Mouse (Mus musculus): ENCODE measurements around the gene Aldh1l1. TPM values are rescaled to one million over a fixed set of nuclear protein-coding genes. Genes with fewer than 3 reads are reported as not detected.

Gene Aldh1l1
- polyA plus RNA-seq, 1 experiment from 2014 or later: 2.2 TPM

DNA sequence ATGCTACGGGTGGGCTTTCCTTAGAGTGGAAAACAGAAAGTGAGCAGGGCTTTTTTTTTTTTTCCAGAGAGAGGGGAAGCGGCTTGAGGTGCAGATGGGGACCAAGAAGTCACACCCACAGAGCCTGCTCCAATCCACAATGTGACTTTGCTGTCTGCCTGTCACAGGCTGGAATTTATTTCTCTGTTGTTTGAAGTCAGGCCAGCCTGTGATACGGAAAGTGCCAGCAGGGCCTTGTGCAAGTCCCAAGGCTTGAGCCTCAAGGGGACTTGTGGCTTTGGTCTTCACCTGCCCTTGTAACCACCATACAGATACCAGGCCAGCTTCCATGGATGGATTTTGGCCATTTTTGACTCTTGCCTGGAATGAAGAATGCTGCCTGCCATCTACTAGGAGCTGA is 32.7 kb downstream of the Aldh1l1 start:
- Histone ChIP-seq H3K4me3 (ENCODE audit: low read depth, low read length) (no peak overlapping the region), H3K4me1 (ENCODE audit: control insufficient read depth, insufficient read depth, low read length) (no peaks in the 10 kb centered on the region), H3K27ac (replicated peaks; ENCODE audit: low read depth, low read length) (no peak overlapping the region), H3K4me2 (ENCODE audit: low read depth, low read length) (no peak overlapping the region), H3K27me3 (replicated peaks; ENCODE audit: control insufficient read depth, insufficient read depth, low read length) (no peaks in the 10 kb centered on the region), H3K9ac (ENCODE audit: low read depth, low read length) (no peak overlapping the region), H3K9me3 (ENCODE audit: control insufficient read depth, low read length) (no peaks in the 10 kb centered on the region), H3K36me3 (ENCODE audit: control insufficient read depth, insufficient read depth, low read length) (no peaks in the 10 kb centered on the region)
- no peak for ATAC-seq (ENCODE audit: low read depth)
- no peak for DNase-seq (ENCODE audit: low spot score)
- 62% methylated on average over 3 of the region's 3 CpGs for WGBS

DNA sequence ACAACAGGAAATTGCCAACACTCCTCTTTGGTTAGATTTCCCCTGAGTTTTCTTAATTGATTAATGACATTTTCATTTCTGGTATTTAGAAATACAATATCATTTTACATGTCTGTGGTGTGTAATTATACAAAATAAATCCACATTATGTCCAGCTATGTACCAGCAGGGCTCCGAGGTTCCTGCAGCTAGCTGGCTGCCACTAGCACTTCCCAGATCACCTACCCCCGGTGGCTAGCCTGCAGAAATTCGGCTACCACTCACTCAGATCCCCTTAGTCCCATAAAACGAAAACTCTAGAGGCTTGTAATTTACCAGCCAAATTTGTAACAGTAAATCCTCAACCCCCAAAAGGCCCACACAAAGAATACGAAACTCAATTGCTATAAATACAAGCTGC is 33.1 kb downstream of the Aldh1l1 start:
- Histone ChIP-seq H3K36me3 (ENCODE audit: control insufficient read depth, insufficient read depth, low read length) (no peaks in the 10 kb centered on the region), H3K4me3 (ENCODE audit: low read depth, low read length) (no peak overlapping the region), H3K27ac (replicated peaks; ENCODE audit: low read depth, low read length) (no peak overlapping the region), H3K4me2 (ENCODE audit: low read depth, low read length) (no peak overlapping the region), H3K9ac (ENCODE audit: low read depth, low read length) (no peak overlapping the region), H3K9me3 (ENCODE audit: control insufficient read depth, low read length) (no peaks in the 10 kb centered on the region), H3K27me3 (replicated peaks; ENCODE audit: control insufficient read depth, insufficient read depth, low read length) (no peaks in the 10 kb centered on the region), H3K4me1 (ENCODE audit: control insufficient read depth, insufficient read depth, low read length) (no peaks in the 10 kb centered on the region)
- 35% methylated on average over 5 of the region's 5 CpGs for WGBS
- no peak for ATAC-seq (ENCODE audit: low read depth)
- no peak for DNase-seq (ENCODE audit: low spot score)

DNA sequence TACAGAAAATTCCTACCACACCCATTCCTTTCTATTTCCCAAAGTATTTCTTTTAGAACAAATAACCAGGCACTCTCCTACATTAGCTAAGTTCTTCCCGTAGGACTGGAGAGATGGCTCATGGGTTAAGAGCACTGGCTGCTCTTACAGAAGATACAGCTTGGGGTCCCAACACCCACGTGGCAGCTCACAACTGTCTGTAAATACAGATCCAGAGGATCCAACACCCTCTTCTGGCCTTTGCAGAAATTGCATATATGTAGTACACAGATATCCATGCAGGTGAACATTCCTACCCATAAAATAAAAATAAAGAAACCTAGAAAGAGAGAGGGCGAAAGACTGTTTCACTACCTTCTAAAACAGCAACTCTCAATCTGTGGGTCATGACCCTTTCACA is 40.2 kb downstream of the Aldh1l1 start:
- H3K27me3 ChIP-seq (replicated peaks; ENCODE audit: control insufficient read depth, insufficient read depth, low read length): no peaks in the 10 kb centered on the region
- no peaks in the 10 kb centered on the region for H3K4me1 ChIP-seq (ENCODE audit: control insufficient read depth, insufficient read depth, low read length)
- no peak overlapping the region for H3K27ac ChIP-seq (replicated peaks; ENCODE audit: low read depth, low read length)
- no peak overlapping the region for H3K9ac ChIP-seq (ENCODE audit: low read depth, low read length)
- no peak for ATAC-seq (ENCODE audit: low read depth)
- H3K9me3 ChIP-seq (ENCODE audit: control insufficient read depth, low read length): no peaks in the 10 kb centered on the region
- no peak for DNase-seq (ENCODE audit: low spot score)
- H3K4me2 ChIP-seq (ENCODE audit: low read depth, low read length): no peak overlapping the region
- H3K36me3 ChIP-seq (ENCODE audit: control insufficient read depth, insufficient read depth, low read length): no peaks in the 10 kb centered on the region
- H3K4me3 ChIP-seq (ENCODE audit: low read depth, low read length): no peak overlapping the region
- 69% methylated on average over 3 of the region's 3 CpGs for WGBS

DNA sequence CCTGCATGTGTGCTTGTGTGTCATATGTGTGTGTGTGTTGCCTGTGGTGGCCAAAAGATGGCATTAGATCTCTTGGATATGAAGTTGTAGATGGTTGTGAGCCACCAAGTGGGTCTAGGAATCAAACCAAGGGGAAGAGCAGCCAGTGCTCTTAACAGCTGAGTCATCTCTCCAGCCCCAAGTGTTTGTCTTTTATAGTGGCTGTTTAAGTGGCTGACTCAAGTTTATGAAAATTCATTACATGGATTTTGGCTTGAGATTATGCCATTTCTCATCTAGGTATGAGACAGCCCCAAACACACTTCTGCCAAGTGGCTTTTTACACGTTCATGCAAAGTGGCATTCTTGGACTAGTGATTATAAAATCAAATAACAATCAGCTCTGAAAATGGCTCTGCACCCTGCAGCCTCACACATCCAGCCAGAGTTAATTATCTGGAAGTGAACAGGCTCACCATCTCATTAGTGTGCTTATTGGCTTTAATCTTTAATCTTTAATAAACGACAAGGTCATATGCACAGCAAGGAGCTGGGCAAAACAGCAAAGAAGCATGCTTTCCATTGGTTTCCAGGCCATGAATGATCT is 43.3 kb downstream of the Aldh1l1 start:
- Histone ChIP-seq H3K9me3 (ENCODE audit: control insufficient read depth, low read length) (no peaks in the 10 kb centered on the region), H3K9ac (ENCODE audit: low read depth, low read length) (no peak overlapping the region), H3K27ac (replicated peaks; ENCODE audit: low read depth, low read length) (no peak overlapping the region), H3K36me3 (ENCODE audit: control insufficient read depth, insufficient read depth, low read length) (no peaks in the 10 kb centered on the region), H3K4me1 (ENCODE audit: control insufficient read depth, insufficient read depth, low read length) (no peaks in the 10 kb centered on the region), H3K27me3 (replicated peaks; ENCODE audit: control insufficient read depth, insufficient read depth, low read length) (no peaks in the 10 kb centered on the region), H3K4me2 (ENCODE audit: low read depth, low read length) (no peak overlapping the region), H3K4me3 (ENCODE audit: low read depth, low read length) (no peak overlapping the region)
- no peak for DNase-seq (ENCODE audit: low spot score)
- ATAC-seq (ENCODE audit: low read depth): no peak
- WGBS: 55% methylated on average over 2 of the region's 2 CpGs

DNA sequence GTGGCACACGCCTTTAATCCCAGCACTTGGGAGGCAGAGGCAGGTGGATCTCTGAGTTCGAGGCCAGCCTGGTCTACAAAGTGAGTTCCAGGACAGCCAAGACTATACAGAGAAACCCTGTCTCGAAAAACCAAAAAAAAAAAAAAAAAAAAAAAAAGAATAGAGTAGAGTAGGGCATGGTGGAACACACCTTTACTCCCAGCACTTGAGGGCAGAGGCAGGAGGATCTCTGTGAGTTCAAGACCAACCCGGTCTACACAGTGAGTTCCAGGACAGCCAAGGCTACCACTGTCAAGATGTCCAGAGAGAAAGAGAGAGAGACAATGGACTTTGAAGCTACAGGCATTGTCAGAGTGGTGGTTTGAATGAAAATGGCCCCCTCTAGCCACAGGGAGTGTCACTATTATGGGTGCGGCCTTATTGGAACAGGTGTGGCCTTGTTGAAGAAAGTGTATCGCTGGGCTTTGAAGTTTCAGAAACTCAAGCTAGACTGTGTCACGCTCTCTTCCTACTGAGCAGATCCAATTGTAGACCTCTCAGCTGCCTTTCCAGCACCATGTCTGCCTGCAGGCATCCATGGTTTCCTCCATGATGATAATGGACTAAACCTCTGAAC is 46.5 kb downstream of the Aldh1l1 start:
- Histone ChIP-seq H3K4me1 (ENCODE audit: control insufficient read depth, insufficient read depth, low read length) (no peaks in the 10 kb centered on the region), H3K36me3 (ENCODE audit: control insufficient read depth, insufficient read depth, low read length) (no peaks in the 10 kb centered on the region), H3K9ac (ENCODE audit: low read depth, low read length) (no peak overlapping the region), H3K9me3 (ENCODE audit: control insufficient read depth, low read length) (no peaks in the 10 kb centered on the region), H3K4me2 (ENCODE audit: low read depth, low read length) (no peak overlapping the region), H3K27me3 (replicated peaks; ENCODE audit: control insufficient read depth, insufficient read depth, low read length) (no peaks in the 10 kb centered on the region), H3K4me3 (ENCODE audit: low read depth, low read length) (no peak overlapping the region), H3K27ac (replicated peaks; ENCODE audit: low read depth, low read length) (no peak overlapping the region)
- 96% methylated on average over 6 of the region's 7 CpGs for whole genome bisulfite sequencing
- DNase-seq (ENCODE audit: low spot score) (no peak), ATAC-seq (ENCODE audit: low read depth) (no peak)

DNA sequence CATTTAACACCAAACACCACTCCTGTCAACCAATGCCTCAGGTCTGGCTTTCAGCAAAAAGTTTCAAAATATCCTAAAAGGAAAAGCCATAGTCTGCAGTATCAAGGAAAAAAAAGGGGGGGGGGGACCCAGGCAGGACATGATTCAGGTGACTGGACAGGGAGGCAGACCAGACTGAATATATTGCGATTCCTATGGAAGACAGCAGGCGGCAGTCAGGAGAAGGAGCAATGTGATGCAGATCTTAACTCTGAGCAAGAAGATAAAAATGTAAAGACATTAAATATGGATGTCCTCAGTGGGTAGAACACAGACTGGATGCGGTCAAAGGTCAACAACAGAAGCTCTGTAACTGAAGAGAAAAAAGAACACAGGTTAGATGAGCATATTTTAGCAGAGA is 47.3 kb downstream of the Aldh1l1 start:
- Histone ChIP-seq H3K9me3 (ENCODE audit: control insufficient read depth, low read length) (no peaks in the 10 kb centered on the region), H3K4me1 (ENCODE audit: control insufficient read depth, insufficient read depth, low read length) (no peaks in the 10 kb centered on the region), H3K4me2 (ENCODE audit: low read depth, low read length) (no peak overlapping the region), H3K9ac (ENCODE audit: low read depth, low read length) (no peak overlapping the region), H3K27me3 (replicated peaks; ENCODE audit: control insufficient read depth, insufficient read depth, low read length) (no peaks in the 10 kb centered on the region), H3K36me3 (ENCODE audit: control insufficient read depth, insufficient read depth, low read length) (no peaks in the 10 kb centered on the region), H3K4me3 (ENCODE audit: low read depth, low read length) (no peak overlapping the region), H3K27ac (replicated peaks; ENCODE audit: low read depth, low read length) (no peak overlapping the region)
- ATAC-seq (ENCODE audit: low read depth) (no peak), DNase-seq (ENCODE audit: low spot score) (no peak)
- 78% methylated on average over 3 of the region's 3 CpGs for WGBS

DNA sequence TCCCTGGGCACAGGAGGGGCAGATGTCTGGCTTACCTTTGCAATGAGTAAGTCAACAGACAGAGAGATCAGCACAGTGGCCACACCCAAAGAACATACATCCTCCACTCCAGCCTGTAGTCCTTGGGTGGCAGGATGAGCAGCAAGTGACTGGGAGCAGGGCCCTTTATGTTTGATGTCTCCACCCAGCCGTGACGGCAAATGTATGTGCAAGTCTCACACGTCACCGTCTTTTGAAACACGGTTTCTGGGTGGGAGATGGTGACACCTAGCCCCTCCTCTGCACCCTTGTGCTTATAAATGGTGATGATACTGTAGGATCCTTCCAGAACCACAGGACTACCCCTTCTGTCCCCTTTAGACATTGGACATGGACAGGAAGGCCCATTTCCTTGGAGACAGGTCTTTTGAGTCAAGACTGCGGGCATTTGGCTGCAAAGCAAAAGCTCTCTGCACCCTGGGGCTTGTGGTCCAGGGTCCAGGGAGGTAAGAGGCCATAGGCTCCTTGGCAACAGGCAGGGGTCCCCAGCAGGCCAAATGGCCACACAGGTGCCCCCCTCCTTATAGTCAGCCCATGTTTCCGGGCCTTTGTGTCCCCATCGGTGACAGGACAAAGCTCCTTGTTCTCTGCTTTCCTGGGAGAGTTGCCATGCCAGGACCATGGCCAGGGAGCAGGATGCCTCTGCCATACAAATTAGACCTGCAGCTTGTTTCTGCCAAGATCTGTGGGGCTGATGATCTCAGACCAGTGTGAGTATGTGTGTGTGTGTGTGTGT is 48.7 kb downstream of the Aldh1l1 start:
- ATAC-seq (ENCODE audit: low read depth): no peak; the same call in 1 of the 2 replicates
- no peak for DNase-seq (ENCODE audit: low spot score)

DNA sequence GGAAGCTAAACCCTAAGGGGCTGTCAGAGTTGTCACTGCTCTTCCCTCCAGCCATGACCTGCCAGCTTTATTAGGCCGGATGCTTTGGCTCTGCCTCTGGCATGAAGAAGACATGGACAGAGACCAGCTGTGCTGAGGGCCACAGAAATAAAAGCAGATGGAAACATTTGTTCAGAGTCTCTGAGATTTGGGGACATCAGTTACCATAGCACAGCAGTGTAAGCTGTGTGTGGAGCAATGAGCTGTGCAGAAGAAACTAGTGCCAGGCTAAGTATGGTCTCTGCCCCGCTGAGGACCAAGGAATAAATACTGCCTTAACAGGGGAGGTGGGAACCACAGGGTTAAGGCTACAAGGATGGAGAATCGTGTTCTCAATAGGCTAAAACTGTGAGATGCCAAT is 50.6 kb downstream of the Aldh1l1 start:
- H3K36me3 ChIP-seq (ENCODE audit: control insufficient read depth, insufficient read depth, low read length): no peaks in the 10 kb centered on the region
- H3K9me3 ChIP-seq (ENCODE audit: control insufficient read depth, low read length): no peaks in the 10 kb centered on the region
- H3K27ac ChIP-seq (replicated peaks; ENCODE audit: low read depth, low read length): no peak overlapping the region
- no peak overlapping the region for H3K4me3 ChIP-seq (ENCODE audit: low read depth, low read length)
- ATAC-seq (ENCODE audit: low read depth) (no peak), DNase-seq (ENCODE audit: low spot score) (no peak)
- WGBS: 70% methylated on average over 3 of the region's 3 CpGs
- H3K4me2 ChIP-seq (ENCODE audit: low read depth, low read length): no peak overlapping the region
- no peak overlapping the region for H3K9ac ChIP-seq (ENCODE audit: low read depth, low read length)
- H3K4me1 ChIP-seq (ENCODE audit: control insufficient read depth, insufficient read depth, low read length): no peaks in the 10 kb centered on the region
- H3K27me3 ChIP-seq (replicated peaks; ENCODE audit: control insufficient read depth, insufficient read depth, low read length): no peaks in the 10 kb centered on the region

More for the DNA sequence above, 48.7 kb downstream of the Aldh1l1 start:
- H3K9me3 ChIP-seq (ENCODE audit: control insufficient read depth, low read length): no peaks in the 10 kb centered on the region
- H3K4me1 ChIP-seq (ENCODE audit: control insufficient read depth, insufficient read depth, low read length): no peaks in the 10 kb centered on the region
- H3K27me3 ChIP-seq (replicated peaks; ENCODE audit: control insufficient read depth, insufficient read depth, low read length): no peaks in the 10 kb centered on the region
- H3K36me3 ChIP-seq (ENCODE audit: control insufficient read depth, insufficient read depth, low read length): no peaks in the 10 kb centered on the region
- no peak overlapping the region for H3K27ac ChIP-seq (replicated peaks; ENCODE audit: low read depth, low read length)
- 70% methylated on average over 8 of the region's 8 CpGs for WGBS
- H3K4me3 ChIP-seq (ENCODE audit: low read depth, low read length): no peak overlapping the region
- H3K9ac ChIP-seq (ENCODE audit: low read depth, low read length): no peak overlapping the region
- H3K4me2 ChIP-seq (ENCODE audit: low read depth, low read length): no peak overlapping the region
